Mouse (Mus musculus): ENCODE measurements around the gene Klf6. TPM values are rescaled to one million over a fixed set of nuclear protein-coding genes. Genes with fewer than 3 reads are reported as not detected.

Klf6 gene
- polyA plus RNA-seq (2014; fragmentation: Illumina TruSeq; extraction: RNeasy Lipid Tissue Mini Kit (QIAGEN cat#74804); ENCODE audit: low read depth, low replicate concordance): 13.6 TPM

GRCm38 (mm10) chr13:5861157-5862002 lies at the start of gene Klf6:
Gene Klf6, plus strand, starts transcription at chr13:5861482.

Measured in testis, adult 10 weeks (tissue).